Comparison of ENCODE assay signal across 25 mouse cellular contexts in genomic region chr8:29278711-29279110, GRCm38 (mm10).
DNase-seq lines count a peak whose midpoint lies in the region; ATAC-seq and TF ChIP-seq lines count a peak whose summit lies in the region.
"Had no signal": no experiment of that assay in that cellular context is flagged by ENCODE, and none has a peak within 500 bp of the region (broad histone marks: within the 10 kb centered on the region; RNA-seq: fewer than 3 reads in every experiment).

No protein-coding gene starts in this region.

- WGBS in hindbrain, postnatal 0 days, result 91% methylated on average over 2 of the region's 2 CpGs
- WGBS in hindbrain, embryonic 13.5 days, result 89% methylated on average over 2 of the region's 2 CpGs
- 92% methylated on average over 2 of the region's 2 CpGs for WGBS in kidney, embryonic 16.5 days

- no peak for TF ChIP-seq CTCF in hindbrain, postnatal 0 days (IDR thresholded peaks at IDR 0.05; ENCODE audit: low read depth)

- no peaks in the 10 kb centered on the region for H3K9me3 ChIP-seq in hindbrain, postnatal 0 days (ENCODE audit: low read length)
- H3K9me3 ChIP-seq in hindbrain, embryonic 13.5 days, result no peaks in the 10 kb centered on the region
- no peaks in the 10 kb centered on the region for H3K9me3 ChIP-seq in kidney, embryonic 16.5 days (ENCODE audit: low read length)
- H3K9me3 ChIP-seq: embryonic facial prominence, embryonic 13.5 days; forebrain, embryonic 10.5 days; hindbrain, embryonic 12.5 days; limb, embryonic 12.5 days; liver, embryonic 15.5 days; midbrain, embryonic 15.5 days had no signal

- no peak overlapping the region for H3K4me2 ChIP-seq in hindbrain, postnatal 0 days (ENCODE audit: low read depth, low read length)
- H3K4me2 ChIP-seq in hindbrain, embryonic 13.5 days, result no peak overlapping the region
- H3K4me2 ChIP-seq in kidney, embryonic 16.5 days (replicated peaks; ENCODE audit: low read depth, low read length), result no peak overlapping the region
- H3K4me2 ChIP-seq: embryonic facial prominence, embryonic 13.5 days; hindbrain, embryonic 12.5 days; limb, embryonic 12.5 days; liver, embryonic 15.5 days; midbrain, embryonic 15.5 days had no signal

- no peak for ATAC-seq in hindbrain, postnatal 0 days
- ATAC-seq in hindbrain, embryonic 13.5 days (ENCODE audit: low FRiP score), result no peak
- no peak for ATAC-seq in kidney, embryonic 16.5 days (ENCODE audit: low FRiP score, low TSS enrichment)
- no peak for ATAC-seq in megakaryocyte progenitor cell, adult 5-6 weeks (replicated peaks; ENCODE audit: poor library complexity)
- ATAC-seq: forebrain, postnatal 0 days; intestine, postnatal 0 days; midbrain, embryonic 15.5 days; Patski had no signal

- no peaks in the 10 kb centered on the region for H3K36me3 ChIP-seq in hindbrain, postnatal 0 days (ENCODE audit: insufficient read depth, low read length)
- no peaks in the 10 kb centered on the region for H3K36me3 ChIP-seq in hindbrain, embryonic 13.5 days
- H3K36me3 ChIP-seq in kidney, embryonic 16.5 days (ENCODE audit: insufficient read depth, low read length), result no peaks in the 10 kb centered on the region
- H3K36me3 ChIP-seq: embryonic facial prominence, embryonic 13.5 days; forebrain, embryonic 10.5 days; hindbrain, embryonic 12.5 days; limb, embryonic 12.5 days; liver, embryonic 15.5 days; midbrain, embryonic 15.5 days had no signal

- no peak overlapping the region for H3K9ac ChIP-seq in hindbrain, postnatal 0 days (replicated peaks; ENCODE audit: low read length)
- H3K9ac ChIP-seq in hindbrain, embryonic 13.5 days, result no peak overlapping the region
- no peak overlapping the region for H3K9ac ChIP-seq in kidney, embryonic 16.5 days (replicated peaks; ENCODE audit: low read length)
- H3K9ac ChIP-seq: embryonic facial prominence, embryonic 13.5 days; forebrain, postnatal 0 days; hindbrain, embryonic 12.5 days; limb, embryonic 12.5 days; liver, embryonic 15.5 days; midbrain, embryonic 15.5 days had no signal

- H3K4me3 ChIP-seq in hindbrain, postnatal 0 days (ENCODE audit: low read length), result no peak overlapping the region
- no peak overlapping the region for H3K4me3 ChIP-seq in hindbrain, embryonic 13.5 days
- no peak overlapping the region for H3K4me3 ChIP-seq in kidney, embryonic 16.5 days (ENCODE audit: low read length)
- H3K4me3 ChIP-seq: embryonic facial prominence, embryonic 13.5 days; forebrain, embryonic 10.5 days; hindbrain, embryonic 12.5 days; limb, embryonic 12.5 days; liver, embryonic 15.5 days; midbrain, embryonic 15.5 days had no signal

- no peaks in the 10 kb centered on the region for H3K4me1 ChIP-seq in hindbrain, postnatal 0 days (ENCODE audit: insufficient read depth, low read length)
- H3K4me1 ChIP-seq in hindbrain, embryonic 13.5 days (replicated peaks), result peaks cover 7% of the 10 kb centered on the region
- no peaks in the 10 kb centered on the region for H3K4me1 ChIP-seq in kidney, embryonic 16.5 days (ENCODE audit: insufficient read depth, low read length)
- H3K4me1 ChIP-seq: embryonic facial prominence, embryonic 13.5 days; limb, embryonic 12.5 days; liver, embryonic 15.5 days had no signal

- H3K27ac ChIP-seq in hindbrain, postnatal 0 days, result no peak overlapping the region
- no peak overlapping the region for H3K27ac ChIP-seq in hindbrain, embryonic 13.5 days
- H3K27ac ChIP-seq in kidney, embryonic 16.5 days (ENCODE audit: low read length), result no peak overlapping the region
- H3K27ac ChIP-seq: embryonic facial prominence, embryonic 13.5 days; forebrain, embryonic 10.5 days; hindbrain, embryonic 12.5 days; limb, embryonic 12.5 days; liver, embryonic 15.5 days; midbrain, embryonic 15.5 days had no signal

- no peaks in the 10 kb centered on the region for H3K27me3 ChIP-seq in hindbrain, postnatal 0 days (ENCODE audit: insufficient read depth, low read length)
- H3K27me3 ChIP-seq in hindbrain, embryonic 13.5 days, result no peaks in the 10 kb centered on the region
- no peaks in the 10 kb centered on the region for H3K27me3 ChIP-seq in kidney, embryonic 16.5 days (ENCODE audit: insufficient read depth, low read length)
- H3K27me3 ChIP-seq: embryonic facial prominence, embryonic 13.5 days; hindbrain, embryonic 12.5 days; limb, embryonic 12.5 days; liver, embryonic 15.5 days; midbrain, embryonic 15.5 days; Patski had no signal

- DNase-seq in hindbrain, postnatal 0 days (ENCODE audit: low spot score), result peak; percentile 3
- peak; percentile 2 for DNase-seq in cerebellum, adult 11 months
- peak; percentile 9 for DNase-seq in cerebellum, adult 9-10 months
- peak; percentile 49 to 60 for DNase-seq in cerebellum, postnatal 36 days
- DNase-seq: adrenal gland, postnatal 10 days; forebrain, postnatal 0 days; gastrocnemius, postnatal 14 days; heart, postnatal 36 days; kidney, postnatal 14 days; layer of hippocampus, adult 9-11 months; lung, postnatal 4 days; spleen, adult 18-20 months; thymus, adult 18-20 months; thymus, postnatal 4 days had no signal

Comparison
In these comparisons a context has a peak if more than half of its experiments do, and no peak if none do; other contexts are left out.
1. DNase-seq: peak in every context shown above with its lines; median percentile 54 in cerebellum, postnatal 36 days; 9 in cerebellum, adult 9-10 months; 3 in hindbrain, postnatal 0 days; 2 in cerebellum, adult 11 months.